Mouse (Mus musculus): ENCODE data around the gene Spg7.

Gene Spg7

GRCm38 (mm10) chr8:123041008-123041773 lies 21.6 kb upstream of the Spg7 start:
- CTCF ChIA-PET, result no interaction called here

DNA sequence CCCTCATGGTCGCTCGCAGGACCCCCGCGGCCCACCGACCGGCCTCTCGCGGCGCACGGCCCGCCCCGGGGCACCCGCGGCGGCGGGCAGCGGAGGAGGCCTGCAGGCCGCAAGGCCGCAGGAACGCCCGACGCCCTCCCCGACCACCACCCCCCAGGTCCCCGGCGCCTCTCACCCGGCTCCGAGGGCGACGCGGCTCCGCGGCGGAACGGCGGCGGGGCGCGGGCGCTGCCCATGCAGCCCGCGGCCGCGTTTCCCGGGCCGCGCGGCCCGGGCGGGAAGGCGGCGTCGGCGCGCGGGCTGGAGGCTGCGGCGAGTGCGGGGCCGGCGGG lies 21.0 kb upstream of the Spg7 start:
- CTCF ChIA-PET, result no interaction called here

DNA sequence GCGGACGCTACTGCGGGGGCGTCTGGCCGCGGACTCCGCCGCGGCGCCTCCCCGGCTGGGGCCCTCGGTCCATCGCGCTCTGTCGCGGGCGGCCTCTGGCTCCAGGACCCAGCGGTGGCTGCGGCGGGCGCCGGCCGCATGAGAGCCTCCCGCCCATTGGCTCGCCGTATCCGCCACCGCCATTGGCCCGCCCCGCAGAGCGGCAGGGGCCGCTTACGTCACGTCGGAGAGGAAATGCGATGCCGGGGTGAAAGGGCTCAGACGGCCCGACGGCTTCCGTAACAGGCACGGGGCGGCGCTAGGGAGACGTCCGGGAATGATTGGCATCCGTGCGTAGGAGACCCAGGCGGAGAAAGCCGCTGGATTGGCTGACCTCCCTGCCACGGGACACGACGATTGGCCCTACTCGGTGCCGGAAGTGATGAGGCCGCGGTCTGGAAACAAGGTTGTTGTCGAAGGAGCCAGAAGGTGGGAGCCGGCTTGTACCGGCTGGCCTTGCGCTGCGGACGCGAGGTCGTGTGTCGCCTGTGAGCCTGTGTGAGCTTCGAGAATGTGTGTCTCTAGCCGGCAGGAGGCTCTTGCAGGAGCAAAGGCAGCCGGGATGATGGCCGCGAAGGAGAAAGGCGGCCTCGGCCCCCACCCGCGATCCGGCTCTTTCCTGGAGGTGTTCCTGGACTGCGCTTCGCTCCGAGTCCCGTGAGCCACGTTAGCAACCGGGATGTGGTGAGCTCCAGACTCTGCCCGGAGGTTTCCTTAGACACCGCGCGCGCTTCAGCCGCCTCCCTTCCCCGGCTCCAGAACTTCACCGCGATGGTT lies 20.4 kb upstream of the Spg7 start, which contains the start of gene Ankrd11:
TSS of gene Ankrd11 (minus strand) at position 120 of the 816 bp plus-strand sequence.
- CTCF ChIA-PET, result interaction anchor here (1.0 to 1.1 kb wide), 2 partner anchors 11 to 119 kb away, joined by 3 read pairs; no protein-coding TSS in a partner anchor

GRCm38 (mm10) chr8:123042974-123043625 lies 19.6 kb upstream of the Spg7 start:
- CTCF ChIA-PET, result interaction anchor here (1.0 to 1.1 kb wide), 2 partner anchors 10 to 120 kb away, joined by 3 read pairs; no protein-coding TSS in a partner anchor

GRCm38 (mm10) chr8:123043941-123044340 lies 18.8 kb upstream of the Spg7 start:
- CTCF ChIA-PET, result no interaction called here

GRCm38 (mm10) chr8:123044743-123045425 lies 17.9 kb upstream of the Spg7 start:
- CTCF ChIA-PET, result interaction anchor here (0.5 kb wide), 1 partner anchor 16 kb away, joined by 9 read pairs; no protein-coding TSS in a partner anchor

DNA sequence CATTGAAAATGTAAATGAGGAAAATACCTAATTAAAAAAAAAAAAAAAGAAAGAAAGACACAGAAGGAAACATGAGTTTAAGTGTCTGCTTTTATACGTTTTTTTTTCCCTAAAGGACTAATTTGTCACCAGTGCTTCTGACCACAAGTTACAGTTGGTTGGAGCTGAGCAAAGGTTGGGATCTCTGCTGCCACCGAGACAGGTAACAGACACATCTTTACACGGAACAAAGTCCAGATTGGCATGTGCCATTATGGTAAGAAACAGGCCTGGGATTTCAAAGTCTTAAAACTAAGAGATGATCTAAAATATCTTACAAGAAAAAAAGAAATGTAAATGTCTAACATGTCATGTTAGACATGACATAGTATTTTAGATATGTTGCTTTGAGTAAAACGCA lies 16.0 kb upstream of the Spg7 start:
- CTCF ChIA-PET, result interaction anchor here (0.7 kb wide), 1 partner anchor 175 kb away, joined by 5 read pairs; no protein-coding TSS in a partner anchor

DNA sequence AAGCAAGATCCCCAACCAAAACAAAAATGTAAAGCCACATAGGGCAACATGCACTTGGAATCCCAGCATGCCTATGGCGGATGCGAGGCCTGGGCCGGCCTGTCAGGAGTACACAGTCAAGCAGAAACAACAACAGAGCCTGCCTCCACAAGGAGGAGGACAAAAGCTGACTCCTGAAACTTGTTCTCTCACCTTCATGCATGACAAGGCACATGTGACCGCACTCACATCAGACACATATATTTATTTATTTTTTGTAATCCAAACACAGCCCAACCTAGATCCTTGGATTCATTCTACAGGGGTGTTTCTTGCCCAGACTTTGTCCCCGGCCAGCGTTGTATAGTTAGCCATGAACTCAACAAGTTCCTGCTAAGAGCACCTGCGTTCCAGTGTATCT lies 14.9 kb upstream of the Spg7 start:
- CTCF ChIA-PET, result no interaction called here

DNA sequence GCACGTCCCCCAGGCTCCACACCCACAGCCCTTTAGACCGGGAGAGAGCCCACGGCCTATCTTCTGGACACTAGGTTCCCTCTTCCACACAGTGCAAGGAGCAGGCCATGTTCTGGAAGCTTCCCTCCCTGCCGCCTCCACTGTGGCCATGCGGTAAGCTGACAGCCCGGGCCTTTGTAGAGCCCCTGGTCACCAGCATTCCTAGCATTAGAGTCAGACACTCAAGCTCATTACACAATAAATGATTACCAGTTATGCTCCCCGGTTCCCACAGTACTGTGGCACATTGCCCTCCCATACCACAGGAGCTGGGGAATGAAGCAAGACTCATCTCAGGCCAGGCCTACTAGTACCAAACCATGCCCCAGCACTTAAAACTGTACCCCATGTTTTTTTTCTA lies 14.3 kb upstream of the Spg7 start:
- CTCF ChIA-PET, result no interaction called here

- CTCF ChIA-PET, result no interaction called here
Measured at GRCm38 (mm10) chr8:123051458-123051857, 11.3 kb upstream of the Spg7 start.

GRCm38 (mm10) chr8:123064072-123064471 lies 1.3 kb downstream of the Spg7 start:
- CTCF ChIA-PET, result no interaction called here

- CTCF ChIA-PET, result interaction anchor here (0.5 kb wide), 1 partner anchor 85 kb away, joined by 4 read pairs; no protein-coding TSS in a partner anchor
Measured at GRCm38 (mm10) chr8:123064809-123065213, 2.1 kb downstream of the Spg7 start.

- CTCF ChIA-PET, result interaction anchor here (0.5 kb wide), 1 partner anchor 86 kb away, joined by 4 read pairs; no protein-coding TSS in a partner anchor
Measured at GRCm38 (mm10) chr8:123065214-123066100, 2.7 kb downstream of the Spg7 start.

DNA sequence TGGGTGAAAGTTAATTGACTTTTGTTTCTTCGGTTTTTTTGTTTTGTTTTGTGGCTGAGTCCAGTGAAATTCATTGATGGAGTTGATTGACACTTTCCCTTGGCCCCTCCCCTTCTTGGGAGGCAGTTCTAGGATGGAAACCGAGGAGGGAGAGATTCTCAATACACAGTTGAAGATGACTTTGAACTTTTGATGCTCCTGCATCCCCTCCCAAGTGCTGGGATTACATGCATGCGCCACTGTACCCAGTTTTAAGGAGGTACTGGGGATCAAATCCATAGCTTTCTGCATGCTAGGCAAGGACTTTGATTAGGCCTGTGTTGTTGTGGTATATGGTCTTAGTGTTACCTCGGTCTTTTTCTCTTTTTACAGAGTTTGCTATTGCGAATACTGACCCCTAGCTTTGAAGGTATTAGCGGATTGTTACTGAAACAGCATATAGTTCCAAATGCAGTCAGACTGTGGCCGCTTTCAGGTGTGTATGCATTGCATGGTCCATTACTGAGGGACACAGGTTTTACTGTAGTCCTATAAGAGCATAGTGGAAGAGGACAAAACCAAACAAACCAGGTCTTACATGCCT lies 3.5 kb downstream of the Spg7 start:
- CTCF ChIA-PET, result interaction anchor here (1.3 kb wide), 1 partner anchor 54 kb away, joined by 4 read pairs; no protein-coding TSS in a partner anchor

DNA sequence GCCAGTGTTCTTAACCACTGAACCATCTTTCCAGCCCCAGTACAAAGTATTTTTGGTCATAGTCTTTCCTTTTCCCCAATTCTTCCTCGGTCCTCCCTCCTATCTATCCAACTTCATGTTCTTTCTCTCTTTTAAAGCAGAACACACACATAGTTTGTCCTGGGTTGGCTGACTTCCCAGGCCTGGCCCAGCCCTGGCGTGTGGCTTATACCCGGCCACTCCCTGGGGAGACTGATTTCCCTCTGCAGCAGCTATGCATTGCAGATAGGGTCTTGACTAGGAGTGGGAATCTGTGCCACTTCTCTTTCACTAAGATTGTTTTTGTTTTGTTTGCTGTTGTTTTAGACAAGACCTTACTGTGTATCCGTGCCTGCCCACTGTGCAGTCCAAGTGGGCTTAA lies 8.4 kb downstream of the Spg7 start:
- CTCF ChIA-PET, result no interaction called here

- CTCF ChIA-PET, result no interaction called here
Measured at GRCm38 (mm10) chr8:123077213-123077612, 14.5 kb downstream of the Spg7 start.

GRCm38 (mm10) chr8:123082993-123083392 lies 20.3 kb downstream of the Spg7 start:
- CTCF ChIA-PET, result no interaction called here

- CTCF ChIA-PET, result no interaction called here
Measured at GRCm38 (mm10) chr8:123083610-123084009, 20.9 kb downstream of the Spg7 start.

DNA sequence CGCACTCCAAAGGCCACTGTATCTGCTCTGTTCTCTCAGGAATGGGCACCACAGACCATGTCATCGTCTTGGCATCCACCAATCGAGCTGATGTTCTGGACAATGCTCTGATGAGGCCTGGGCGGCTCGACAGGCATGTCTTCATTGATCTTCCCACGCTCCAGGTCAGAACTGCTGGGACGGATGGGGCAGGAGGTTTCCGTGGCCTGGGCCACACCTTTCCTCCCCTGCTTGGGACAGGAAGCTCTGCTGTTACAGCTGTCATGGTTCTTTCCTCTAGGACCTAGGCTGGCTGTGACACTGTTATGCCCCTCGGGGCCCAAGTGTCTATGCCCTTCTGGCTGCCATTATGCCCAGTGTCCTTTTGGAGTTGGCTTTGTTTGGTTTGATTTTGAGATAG lies 24.5 kb downstream of the Spg7 start:
- CTCF ChIA-PET, result no interaction called here

GRCm38 (mm10) chr8:123097216-123097615 lies 34.5 kb downstream of the Spg7 start:
- CTCF ChIA-PET, result no interaction called here

Data from spleen, embryonic (tissue).